Mouse (Mus musculus): ENCODE measurements around the gene Ak8.

Ak8 gene

GRCm38 (mm10) chr2:28699361-28700335 is at the start of gene Ak8, which contains the start of gene Spaca9:
Gene Ak8 (plus strand): TSS chr2:28700164.
Gene Spaca9 (minus strand): TSS chr2:28699727.
- peak; percentile 61; the same call in 1 of the 2 replicates for ATAC-seq (ENCODE audit: insufficient number of reproducible peaks, low FRiP score, low TSS enrichment)

- no peak for ATAC-seq (ENCODE audit: insufficient number of reproducible peaks, low FRiP score, low TSS enrichment)
These were observed 49.4 kb upstream of the Ak8 start for GRCm38 (mm10) chr2:28650526-28650925.

- ATAC-seq (ENCODE audit: insufficient number of reproducible peaks, low FRiP score, low TSS enrichment): no peak
These were observed 46.6 kb upstream of the Ak8 start for GRCm38 (mm10) chr2:28653351-28653750.

- ATAC-seq (ENCODE audit: insufficient number of reproducible peaks, low FRiP score, low TSS enrichment): no peak
These were observed 45.7 kb upstream of the Ak8 start for GRCm38 (mm10) chr2:28654295-28654694.

GRCm38 (mm10) chr2:28656216-28656615 is 43.7 kb upstream of the Ak8 start:
- no peak for ATAC-seq (ENCODE audit: insufficient number of reproducible peaks, low FRiP score, low TSS enrichment)

- ATAC-seq (ENCODE audit: insufficient number of reproducible peaks, low FRiP score, low TSS enrichment): no peak
These were observed 37.1 kb upstream of the Ak8 start for GRCm38 (mm10) chr2:28662891-28663290.

GRCm38 (mm10) chr2:28665818-28666217 is 34.1 kb upstream of the Ak8 start:
- ATAC-seq (ENCODE audit: insufficient number of reproducible peaks, low FRiP score, low TSS enrichment): no peak

- ATAC-seq (ENCODE audit: insufficient number of reproducible peaks, low FRiP score, low TSS enrichment): no peak
These were observed 28.5 kb upstream of the Ak8 start for GRCm38 (mm10) chr2:28671438-28671837.

GRCm38 (mm10) chr2:28676005-28676404 is 24.0 kb upstream of the Ak8 start:
- ATAC-seq (ENCODE audit: insufficient number of reproducible peaks, low FRiP score, low TSS enrichment): no peak

GRCm38 (mm10) chr2:28680710-28681109 is 19.3 kb upstream of the Ak8 start:
- no peak for ATAC-seq (ENCODE audit: insufficient number of reproducible peaks, low FRiP score, low TSS enrichment)

GRCm38 (mm10) chr2:28681718-28682117 is 18.2 kb upstream of the Ak8 start:
- ATAC-seq (ENCODE audit: insufficient number of reproducible peaks, low FRiP score, low TSS enrichment): peak; percentile 26; the same call in 1 of the 2 replicates

GRCm38 (mm10) chr2:28685895-28686294 is 14.1 kb upstream of the Ak8 start:
- no peak for ATAC-seq (ENCODE audit: insufficient number of reproducible peaks, low FRiP score, low TSS enrichment)

GRCm38 (mm10) chr2:28688431-28688830 is 11.5 kb upstream of the Ak8 start:
- no peak for ATAC-seq (ENCODE audit: insufficient number of reproducible peaks, low FRiP score, low TSS enrichment)

- no peak for ATAC-seq (ENCODE audit: insufficient number of reproducible peaks, low FRiP score, low TSS enrichment)
These were observed 7.3 kb upstream of the Ak8 start for GRCm38 (mm10) chr2:28692692-28693091.

GRCm38 (mm10) chr2:28698566-28698965 is 1.4 kb upstream of the Ak8 start:
- ATAC-seq (ENCODE audit: insufficient number of reproducible peaks, low FRiP score, low TSS enrichment): no peak

- ATAC-seq (ENCODE audit: insufficient number of reproducible peaks, low FRiP score, low TSS enrichment): no peak
These were observed 1.8 kb downstream of the Ak8 start for GRCm38 (mm10) chr2:28701646-28702262.

- no peak for ATAC-seq (ENCODE audit: insufficient number of reproducible peaks, low FRiP score, low TSS enrichment)
These were observed 6.2 kb downstream of the Ak8 start for GRCm38 (mm10) chr2:28706106-28706636.

- no peak for ATAC-seq (ENCODE audit: insufficient number of reproducible peaks, low FRiP score, low TSS enrichment)
These were observed 6.8 kb downstream of the Ak8 start for GRCm38 (mm10) chr2:28706787-28707186.

- ATAC-seq (ENCODE audit: insufficient number of reproducible peaks, low FRiP score, low TSS enrichment): no peak
These were observed 13.1 kb downstream of the Ak8 start for GRCm38 (mm10) chr2:28713036-28713435.

- no peak for ATAC-seq (ENCODE audit: insufficient number of reproducible peaks, low FRiP score, low TSS enrichment)
These were observed 22.5 kb downstream of the Ak8 start for GRCm38 (mm10) chr2:28722419-28722818.

- ATAC-seq (ENCODE audit: insufficient number of reproducible peaks, low FRiP score, low TSS enrichment): no peak
These were observed 23.9 kb downstream of the Ak8 start for GRCm38 (mm10) chr2:28723912-28724311.

All from cerebellum, adult (tissue).